Mouse (Mus musculus) heart, embryonic 15.5 days (tissue): ENCODE data around the gene Il23r. TPM values are rescaled to one million over a fixed set of nuclear protein-coding genes. Genes with fewer than 3 reads are reported as not detected.

Experiments
- ATAC-seq: fragments of 200-750 bp; cut with Nextera tagmentation; replicated peaks from 2 replicates; pipeline ENCODE4 v1.8.0; 2017; ENCODE audit warnings: low read depth, moderate TSS enrichment; ENCODE audit not compliant: insufficient number of reproducible peaks, insufficient read depth, low FRiP score
- H3K27ac ChIP-seq: fragments of 300-500 bp; sonication (generic); 2 replicates; pipeline ENCODE4 v1.5.1; 2015; ENCODE audit warnings: mild to moderate bottlenecking, inconsistent platforms
- H3K27me3 ChIP-seq: fragments of 300-500 bp; sonication (generic); 2 replicates; pipeline ENCODE4 v1.6.1; 2015; ENCODE audit warnings: inconsistent platforms
- H3K36me3 ChIP-seq: fragments of 300-500 bp; sonication (generic); 2 replicates; pipeline ENCODE4 v1.6.1; 2015; ENCODE audit warnings: mild to moderate bottlenecking, inconsistent platforms
- H3K4me1 ChIP-seq: fragments of 300-500 bp; sonication (generic); replicated peaks from 2 replicates; pipeline ENCODE4 v1.6.1; 2015; ENCODE audit warnings: inconsistent platforms
- H3K4me2 ChIP-seq: fragments of 300-500 bp; sonication (generic); 2 replicates; pipeline ENCODE4 v1.6.1; 2015; ENCODE audit warnings: inconsistent platforms, mild to moderate bottlenecking, moderate library complexity
- H3K4me3 ChIP-seq: fragments of 300-500 bp; sonication (generic); 2 replicates; pipeline ENCODE4 v1.5.1; 2015; ENCODE audit warnings: mild to moderate bottlenecking, inconsistent platforms
- H3K9ac ChIP-seq: fragments of 300-500 bp; sonication (generic); 2 replicates; pipeline ENCODE4 v1.6.1; 2015; ENCODE audit warnings: mild to moderate bottlenecking, inconsistent platforms
- H3K9me3 ChIP-seq: fragments of 300-500 bp; sonication (generic); replicated peaks from 2 replicates; pipeline ENCODE4 v1.6.1; 2016; ENCODE audit warnings: inconsistent platforms
- WGBS: fragments of 180-500 bp; shearing (Covaris S2); methylation state at CpG from one replicate; pipeline ENCODE4 v1.1.7; 2015; ENCODE audit warnings: mixed read lengths; 5-methylcytosine and 5-hydroxymethylcytosine counted together
- polyA plus RNA-seq: library from polyadenylated mRNA; unstranded; fragments of >200 nt; fragmentation: Nextera tagmentation; extraction: Ambion mirVana; gene quantifications from 2 replicates; pipeline ENCODE4 v1.2.1, GENCODE M21; 2015

The Il23r gene
- polyA plus RNA-seq, 1 experiment from 2014 or later, result not detected

DNA sequence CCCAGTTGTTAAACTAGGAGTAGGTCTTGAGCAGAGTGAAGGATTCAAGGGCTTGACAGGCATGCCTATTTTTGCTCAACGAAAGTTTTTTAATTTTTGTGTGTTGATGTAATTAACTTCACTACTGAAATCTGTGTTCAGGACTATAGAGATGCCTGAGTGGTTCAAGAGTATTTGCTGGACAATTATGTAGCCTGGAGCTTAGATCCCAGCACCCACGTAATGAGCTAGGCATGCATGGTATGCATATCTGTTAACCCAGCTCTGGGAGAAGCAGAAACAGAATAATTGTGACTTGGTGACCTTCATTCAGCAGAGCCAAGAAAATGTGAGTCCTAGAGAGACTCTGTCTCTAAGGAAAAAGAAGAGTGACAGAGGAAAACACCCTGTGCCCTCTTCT, 10.6 kb downstream of the Il23r start:
- no peaks in the 10 kb centered on the region for H3K36me3 ChIP-seq
- no peaks in the 10 kb centered on the region for H3K9me3 ChIP-seq
- 0 out of 2 replicates have a peak, but pooled peaks cover 3% of the 10 kb centered on the region for H3K4me1 ChIP-seq
- no peak overlapping the region for H3K4me3 ChIP-seq
- no peak overlapping the region for H3K4me2 ChIP-seq
- peak overlapping the region; percentile 72 for H3K27ac ChIP-seq
- H3K9ac ChIP-seq, result no peak overlapping the region
- ATAC-seq, result peak; percentile 88
- WGBS, result 25% methylated on average over 2 of the region's 2 CpGs
- H3K27me3 ChIP-seq, result no peaks in the 10 kb centered on the region

DNA sequence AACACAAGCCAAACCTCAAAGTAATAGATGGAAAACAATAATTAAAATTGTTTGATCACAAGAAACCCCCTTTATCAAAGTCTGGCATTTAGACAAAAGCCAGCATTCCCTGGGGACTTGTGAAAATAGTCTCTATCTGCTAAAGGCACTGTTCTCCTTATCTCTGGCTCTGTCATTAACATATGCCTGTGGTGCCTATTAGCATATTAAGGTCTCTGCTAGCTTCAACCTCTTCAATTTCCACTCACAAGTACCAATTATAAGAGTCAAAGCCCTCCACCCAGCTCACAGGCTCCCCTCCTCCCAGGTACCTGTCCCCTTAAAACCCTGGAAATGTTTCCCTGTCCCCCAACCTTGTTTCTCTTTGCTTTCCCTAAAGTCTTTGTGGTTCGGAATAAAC, 20.4 kb downstream of the Il23r start:
- H3K36me3 ChIP-seq, result no peaks in the 10 kb centered on the region
- H3K27me3 ChIP-seq, result no peaks in the 10 kb centered on the region
- no peak overlapping the region for H3K27ac ChIP-seq
- no peak overlapping the region for H3K4me3 ChIP-seq
- no peak overlapping the region for H3K4me2 ChIP-seq
- 23% methylated on average over 1 of the region's 1 CpGs for WGBS
- H3K9me3 ChIP-seq, result no peaks in the 10 kb centered on the region
- H3K4me1 ChIP-seq, result 0 out of 2 replicates have a peak, but pooled peaks cover 4% of the 10 kb centered on the region
- ATAC-seq, result no peak
- no peak overlapping the region for H3K9ac ChIP-seq

DNA sequence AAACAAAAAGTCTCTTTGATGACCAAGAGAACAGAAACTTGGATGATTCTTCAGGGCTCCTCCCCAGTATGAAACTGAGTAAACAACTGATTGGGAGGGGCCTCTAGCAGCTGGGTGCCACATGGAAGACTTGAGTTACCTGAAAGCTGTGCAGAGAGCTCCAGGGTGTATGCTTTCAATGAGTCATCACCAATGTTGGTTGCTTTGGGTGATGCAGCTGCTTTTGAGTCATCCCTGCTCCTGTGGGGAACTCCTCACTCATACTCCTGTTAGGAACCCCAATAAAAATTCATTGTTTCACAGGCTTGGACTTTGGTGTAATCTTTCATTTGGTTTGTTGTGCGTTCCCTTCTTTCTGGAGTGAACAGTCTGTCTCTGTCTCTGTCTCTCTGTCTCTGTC, 32.2 kb downstream of the Il23r start:
- no peak overlapping the region for H3K9ac ChIP-seq
- no peaks in the 10 kb centered on the region for H3K27me3 ChIP-seq
- H3K4me2 ChIP-seq, result no peak overlapping the region
- no peak overlapping the region for H3K27ac ChIP-seq
- H3K4me3 ChIP-seq, result no peak overlapping the region
- H3K36me3 ChIP-seq, result no peaks in the 10 kb centered on the region
- WGBS, result 100% methylated on average over 1 of the region's 1 CpGs
- no peaks in the 10 kb centered on the region for H3K9me3 ChIP-seq
- H3K4me1 ChIP-seq, result no peaks in the 10 kb centered on the region
- ATAC-seq, result no peak

DNA sequence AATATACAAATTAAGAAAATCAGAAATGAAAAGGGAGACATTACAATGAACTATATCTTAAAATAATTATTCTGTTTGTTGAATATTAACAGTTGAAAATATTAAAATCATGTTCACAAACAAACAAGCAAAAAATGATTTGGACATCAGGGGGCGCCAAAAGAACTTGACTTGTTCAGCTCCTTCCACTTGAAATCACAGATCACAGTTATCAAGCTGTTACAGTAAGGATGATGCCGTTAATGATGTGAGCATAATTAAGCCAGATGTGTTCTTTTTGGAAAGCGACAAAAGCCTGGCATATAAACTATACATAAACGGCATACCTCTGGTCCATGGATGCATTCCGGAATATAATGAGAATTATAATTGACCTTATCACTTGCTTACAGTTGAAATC, 40.3 kb downstream of the Il23r start:
- Histone ChIP-seq H3K4me1 (no peaks in the 10 kb centered on the region), H3K36me3 (no peaks in the 10 kb centered on the region), H3K4me3 (no peak overlapping the region), H3K4me2 (no peak overlapping the region), H3K27ac (no peak overlapping the region), H3K27me3 (no peaks in the 10 kb centered on the region), H3K9me3 (no peaks in the 10 kb centered on the region), H3K9ac (no peak overlapping the region)
- no peak for ATAC-seq
- WGBS, result 42% methylated on average over 5 of the region's 5 CpGs

DNA sequence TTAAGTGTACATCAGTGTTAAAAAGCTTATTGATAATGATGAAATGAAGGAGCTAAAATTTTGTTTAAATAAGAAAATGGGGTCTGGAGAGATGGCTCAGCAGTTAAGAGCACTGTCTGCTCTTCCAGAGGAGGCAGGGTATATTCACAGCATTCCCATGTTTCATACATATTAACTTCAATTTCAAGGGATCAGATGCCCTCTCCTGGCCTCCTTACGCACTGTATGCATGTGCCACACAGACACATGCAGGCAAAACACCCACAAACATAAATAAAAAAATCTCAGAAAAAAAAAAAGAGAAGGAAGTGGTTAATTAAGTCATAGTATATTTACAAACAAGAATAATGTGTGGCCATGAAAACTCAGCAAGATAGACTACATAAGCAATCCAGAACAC, 45.8 kb downstream of the Il23r start:
- no peaks in the 10 kb centered on the region for H3K9me3 ChIP-seq
- H3K27ac ChIP-seq, result no peak overlapping the region
- H3K27me3 ChIP-seq, result no peaks in the 10 kb centered on the region
- 70% methylated on average over 1 of the region's 1 CpGs for WGBS
- ATAC-seq, result no peak
- H3K9ac ChIP-seq, result no peak overlapping the region
- no peak overlapping the region for H3K4me3 ChIP-seq
- no peaks in the 10 kb centered on the region for H3K36me3 ChIP-seq
- no peak overlapping the region for H3K4me2 ChIP-seq
- no peaks in the 10 kb centered on the region for H3K4me1 ChIP-seq

DNA sequence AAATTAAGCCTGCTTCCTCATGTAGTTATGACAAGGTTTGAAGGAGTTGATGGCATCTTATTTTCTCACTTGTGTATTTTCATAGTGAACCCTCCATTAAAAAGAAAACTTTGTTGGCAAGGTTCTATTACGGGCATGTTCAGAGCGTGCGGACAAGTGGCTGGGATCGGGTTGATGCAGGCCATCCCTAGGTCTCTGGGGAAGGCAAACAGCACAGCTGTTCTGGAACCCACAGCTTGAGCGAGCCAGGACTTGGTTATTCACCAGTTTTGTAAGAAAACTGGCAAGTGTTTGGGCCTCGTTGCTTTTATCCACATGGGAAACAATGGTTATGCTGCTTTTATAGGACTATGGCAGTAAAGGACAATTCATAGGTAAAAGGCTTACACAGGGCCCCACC, 48.5 kb downstream of the Il23r start:
- WGBS, result 80% methylated on average over 6 of the region's 6 CpGs
- no peak overlapping the region for H3K4me3 ChIP-seq
- H3K27me3 ChIP-seq, result no peaks in the 10 kb centered on the region
- no peak overlapping the region for H3K27ac ChIP-seq
- H3K9me3 ChIP-seq, result no peaks in the 10 kb centered on the region
- no peaks in the 10 kb centered on the region for H3K36me3 ChIP-seq
- no peak overlapping the region for H3K9ac ChIP-seq
- H3K4me1 ChIP-seq, result peaks cover under 1% of the 10 kb centered on the region; the same call in 1 of the 2 replicates
- H3K4me2 ChIP-seq, result no peak overlapping the region
- ATAC-seq, result no peak

DNA sequence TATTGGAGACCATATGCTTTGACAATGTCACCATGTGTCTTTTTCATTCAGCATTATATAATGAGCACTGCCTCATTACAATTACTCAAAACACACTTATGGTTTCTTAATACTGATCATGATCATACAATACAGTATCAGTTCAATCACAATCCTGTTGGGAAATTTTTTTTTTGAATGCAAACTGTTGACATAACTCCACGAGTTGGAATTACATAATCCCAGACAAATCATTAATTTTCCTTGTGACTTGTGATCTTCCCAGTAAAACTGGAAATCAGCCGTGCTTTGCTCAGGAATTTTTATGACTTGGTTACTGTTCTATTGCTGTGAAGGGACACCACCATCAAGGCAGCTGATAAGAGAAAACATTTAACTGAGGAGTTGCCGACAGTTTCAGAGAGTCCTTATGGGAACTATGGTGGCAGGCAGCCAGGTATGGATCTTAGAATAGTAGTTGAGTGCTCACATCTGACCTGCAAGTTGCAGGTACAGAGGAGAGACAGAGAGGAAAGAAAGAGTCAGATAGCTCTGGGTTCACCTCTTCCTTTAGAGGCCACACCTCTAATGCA, 53.8 kb downstream of the Il23r start:
- H3K4me3 ChIP-seq, result no peak overlapping the region
- H3K4me1 ChIP-seq, result peaks cover 3% of the 10 kb centered on the region; the same call in 1 of the 2 replicates
- no peak overlapping the region for H3K9ac ChIP-seq
- 38% methylated on average over 3 of the region's 3 CpGs for WGBS
- H3K27ac ChIP-seq, result no peak overlapping the region
- H3K9me3 ChIP-seq, result no peaks in the 10 kb centered on the region
- no peak overlapping the region for H3K4me2 ChIP-seq
- no peaks in the 10 kb centered on the region for H3K36me3 ChIP-seq
- H3K27me3 ChIP-seq, result no peaks in the 10 kb centered on the region
- no peak for ATAC-seq

DNA sequence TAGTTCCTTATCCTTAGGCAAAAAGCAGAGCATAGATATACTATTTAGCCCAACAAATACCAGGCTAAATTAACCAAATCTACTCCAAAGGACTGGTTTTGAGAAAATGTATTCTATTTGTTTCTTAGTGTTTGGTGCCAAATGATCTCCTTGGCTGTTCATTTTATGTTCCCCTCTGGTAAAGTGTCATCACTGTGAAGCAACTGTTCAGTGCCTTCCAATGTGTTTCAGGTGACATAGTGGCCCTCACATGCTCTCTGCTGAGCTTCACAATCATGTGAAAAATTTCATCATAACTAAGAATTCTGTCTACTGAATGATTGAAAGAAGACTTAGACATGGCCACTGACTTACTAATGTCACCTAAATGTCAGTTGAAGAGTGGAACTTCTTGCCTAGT, 54.6 kb downstream of the Il23r start:
- no peaks in the 10 kb centered on the region for H3K9me3 ChIP-seq
- no peak overlapping the region for H3K27ac ChIP-seq
- H3K4me2 ChIP-seq, result no peak overlapping the region
- no peak overlapping the region for H3K9ac ChIP-seq
- peaks cover 3% of the 10 kb centered on the region; the same call in 1 of the 2 replicates for H3K4me1 ChIP-seq
- ATAC-seq, result no peak
- no peaks in the 10 kb centered on the region for H3K27me3 ChIP-seq
- no peaks in the 10 kb centered on the region for H3K36me3 ChIP-seq
- H3K4me3 ChIP-seq, result no peak overlapping the region

DNA sequence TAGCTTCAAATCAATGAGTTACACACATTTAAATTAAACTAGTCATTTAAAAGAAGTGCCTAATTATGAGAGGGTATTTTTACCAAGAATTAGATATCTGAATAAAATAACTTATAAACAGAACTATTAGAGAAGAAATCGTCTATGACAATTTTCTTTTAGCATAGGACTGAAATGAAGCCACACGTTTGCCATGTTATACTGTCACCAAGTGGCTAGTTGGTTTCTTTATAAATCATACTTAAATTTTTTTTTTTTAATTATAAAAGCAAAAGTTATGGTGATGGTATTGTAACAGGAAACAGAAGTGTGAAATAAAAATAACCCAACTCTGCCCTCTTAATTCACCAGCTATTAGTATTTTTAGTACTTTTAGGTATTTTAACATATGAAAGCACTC, 55.4 kb downstream of the Il23r start:
- no peak for ATAC-seq
- WGBS, result 81% methylated on average over 2 of the region's 2 CpGs
- Histone ChIP-seq H3K4me1 (peaks cover 3% of the 10 kb centered on the region; the same call in 1 of the 2 replicates), H3K9ac (no peak overlapping the region), H3K27ac (no peak overlapping the region), H3K36me3 (no peaks in the 10 kb centered on the region), H3K27me3 (no peaks in the 10 kb centered on the region), H3K4me3 (no peak overlapping the region), H3K9me3 (no peaks in the 10 kb centered on the region), H3K4me2 (no peak overlapping the region)

DNA sequence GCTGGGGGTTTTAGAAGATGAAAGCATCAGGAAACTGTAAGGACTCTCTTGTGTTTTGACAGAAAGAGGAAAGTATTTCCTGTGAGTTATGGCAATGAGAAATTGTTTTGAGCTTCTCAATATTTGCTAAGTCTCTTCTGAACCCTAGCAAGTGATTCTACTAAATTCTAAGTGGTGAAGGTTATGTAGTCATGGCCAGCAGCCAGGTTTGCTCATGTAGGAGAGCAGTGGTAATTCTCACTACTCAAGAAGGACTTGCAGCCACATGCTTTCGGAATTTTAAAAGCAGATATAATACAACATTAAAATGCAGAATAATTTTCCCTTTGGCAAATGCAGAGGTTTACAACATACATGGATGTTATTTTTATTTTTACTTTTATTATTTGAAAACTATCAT, 55.9 kb downstream of the Il23r start:
- H3K9me3 ChIP-seq, result no peaks in the 10 kb centered on the region
- no peak for ATAC-seq
- no peak overlapping the region for H3K4me3 ChIP-seq
- H3K4me2 ChIP-seq, result no peak overlapping the region
- H3K36me3 ChIP-seq, result no peaks in the 10 kb centered on the region
- peaks cover 3% of the 10 kb centered on the region; the same call in 1 of the 2 replicates for H3K4me1 ChIP-seq
- no peaks in the 10 kb centered on the region for H3K27me3 ChIP-seq
- H3K27ac ChIP-seq, result no peak overlapping the region
- H3K9ac ChIP-seq, result no peak overlapping the region
- 65% methylated on average over 1 of the region's 1 CpGs for WGBS

DNA sequence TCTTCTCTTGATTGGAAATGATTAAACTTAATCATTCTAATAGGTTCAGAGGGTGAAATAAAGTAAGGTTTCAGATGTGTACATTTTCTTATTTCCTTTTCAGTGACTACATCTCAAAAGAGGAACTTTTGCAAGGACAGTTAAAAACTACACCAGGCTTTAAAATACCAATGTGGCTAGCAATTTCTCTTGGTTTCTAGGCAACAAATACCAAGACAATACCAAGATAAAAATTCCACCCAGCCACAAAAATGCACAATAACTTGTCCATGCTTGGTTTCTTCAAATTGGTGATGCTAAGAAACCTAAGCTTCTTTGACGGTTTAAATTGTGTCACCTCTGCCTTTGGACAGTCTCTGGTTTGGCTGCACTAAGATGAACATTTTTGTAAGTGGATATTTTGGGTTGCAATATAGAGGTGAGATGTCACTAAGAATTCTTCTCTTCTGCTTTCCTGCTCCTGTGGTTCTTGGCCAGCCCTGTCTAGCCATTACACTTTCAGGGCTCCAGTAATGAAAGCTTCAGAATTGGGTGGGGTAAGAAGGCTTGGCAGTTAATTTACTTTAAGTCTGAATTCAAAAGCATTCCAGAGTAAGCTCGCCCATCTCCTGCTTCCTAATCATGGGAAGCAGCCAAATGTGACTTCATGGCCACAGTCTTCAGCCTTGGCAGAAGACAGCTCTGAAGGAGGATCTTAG, 56.8 kb downstream of the Il23r start:
- H3K4me3 ChIP-seq, result no peak overlapping the region
- H3K9me3 ChIP-seq, result no peaks in the 10 kb centered on the region
- no peak for ATAC-seq
- H3K9ac ChIP-seq, result no peak overlapping the region
- peaks cover 3% of the 10 kb centered on the region; the same call in 1 of the 2 replicates for H3K4me1 ChIP-seq
- 44% methylated on average over 2 of the region's 2 CpGs for WGBS
- no peak overlapping the region for H3K4me2 ChIP-seq
- no peaks in the 10 kb centered on the region for H3K27me3 ChIP-seq
- no peak overlapping the region for H3K27ac ChIP-seq
- H3K36me3 ChIP-seq, result no peaks in the 10 kb centered on the region

DNA sequence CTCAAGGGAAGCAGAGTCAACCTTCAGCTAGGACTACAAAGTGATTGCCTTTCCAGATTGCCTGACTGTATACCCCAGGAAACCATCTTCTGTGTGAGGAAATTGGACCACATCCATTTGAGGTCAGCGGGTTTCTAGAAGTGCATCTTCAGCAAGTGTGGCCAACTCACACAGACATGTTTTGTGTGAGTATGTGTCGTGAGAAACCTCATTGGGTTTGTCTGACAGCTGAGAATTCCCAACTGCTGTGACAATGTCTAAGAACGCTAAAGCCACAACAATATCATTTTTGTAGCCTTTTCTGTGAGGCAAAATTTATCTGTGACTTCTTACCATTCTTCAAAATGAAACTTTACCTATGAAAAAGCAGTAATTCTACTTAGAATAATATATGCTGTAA, 59.8 kb downstream of the Il23r start:
- H3K27ac ChIP-seq, result no peak overlapping the region
- ATAC-seq, result no peak
- no peak overlapping the region for H3K9ac ChIP-seq
- 56% methylated on average over 3 of the region's 3 CpGs for WGBS
- H3K9me3 ChIP-seq, result no peaks in the 10 kb centered on the region
- no peaks in the 10 kb centered on the region for H3K4me1 ChIP-seq
- H3K4me3 ChIP-seq, result no peak overlapping the region
- H3K4me2 ChIP-seq, result no peak overlapping the region
- H3K27me3 ChIP-seq, result no peaks in the 10 kb centered on the region
- H3K36me3 ChIP-seq, result no peaks in the 10 kb centered on the region
